Comparison of ENCODE assay signal across 12 mouse cellular contexts in the genomic region with DNA sequence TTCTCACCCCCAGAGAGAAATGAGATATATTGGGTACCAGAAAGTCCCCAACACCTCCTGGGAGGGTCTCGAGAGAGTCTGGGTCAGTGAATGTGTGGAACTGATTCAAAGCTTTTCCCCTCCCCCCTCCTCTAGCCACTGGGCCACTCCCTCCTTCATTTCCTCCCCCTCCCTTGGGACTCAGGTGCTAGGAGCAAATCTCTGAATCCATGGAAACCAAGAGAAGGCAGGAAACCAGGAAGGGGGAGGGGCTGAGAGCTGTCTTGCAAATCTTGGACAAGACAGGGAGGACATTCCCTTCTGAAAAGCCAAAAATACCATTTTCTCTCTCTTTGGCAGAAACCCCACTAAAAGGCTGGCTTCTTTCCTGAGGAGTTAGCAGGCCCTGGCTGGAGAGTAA. TPM values are rescaled to one million over a fixed set of nuclear protein-coding genes. Genes with fewer than 3 reads are reported as not detected.
A peak's percentile ranks its signal among the peaks of the same experiment; 100 is the strongest.
DNase-seq lines count a peak whose midpoint lies in the region; ATAC-seq lines count a peak whose summit lies in the region.
"Had no signal": no experiment of that assay in that cellular context is flagged by ENCODE, and none has a peak within 500 bp of the region (broad histone marks: within the 10 kb centered on the region; RNA-seq: fewer than 3 reads in every experiment).

No protein-coding gene starts in this region.

- no peak overlapping the region for H3K4me2 ChIP-seq in kidney, embryonic 15.5 days
- H3K4me2 ChIP-seq in midbrain, embryonic 12.5 days (replicated peaks), result 0 out of 2 replicates have a peak overlapping the region, but pooled peaks have one; percentile 5
- H3K4me2 ChIP-seq: stomach, embryonic 15.5 days had no signal

- no peaks in the 10 kb centered on the region for H3K9me3 ChIP-seq in kidney, embryonic 15.5 days (replicated peaks)
- H3K9me3 ChIP-seq in midbrain, embryonic 12.5 days, result no peaks in the 10 kb centered on the region
- H3K9me3 ChIP-seq: stomach, embryonic 15.5 days had no signal

- no peaks in the 10 kb centered on the region for H3K36me3 ChIP-seq in kidney, embryonic 15.5 days
- H3K36me3 ChIP-seq in midbrain, embryonic 12.5 days, result no peaks in the 10 kb centered on the region
- H3K36me3 ChIP-seq: stomach, embryonic 15.5 days had no signal

- no peak; the same call in 1 of the 2 replicates for ATAC-seq in kidney, embryonic 15.5 days (replicated peaks; ENCODE audit: low FRiP score)
- no peak for ATAC-seq in midbrain, embryonic 12.5 days (ENCODE audit: low FRiP score, low read depth)

- no peak overlapping the region for H3K27ac ChIP-seq in kidney, embryonic 15.5 days
- peak overlapping the region; percentile 30 for H3K27ac ChIP-seq in midbrain, embryonic 12.5 days (replicated peaks)
- H3K27ac ChIP-seq: stomach, embryonic 15.5 days had no signal

- 4% methylated on average over 1 of the region's 1 CpGs for WGBS in kidney, embryonic 15.5 days
- 16% methylated on average over 1 of the region's 1 CpGs for WGBS in midbrain, embryonic 12.5 days

- H3K4me3 ChIP-seq in kidney, embryonic 15.5 days (replicated peaks), result no peak overlapping the region
- H3K4me3 ChIP-seq in midbrain, embryonic 12.5 days, result no peak overlapping the region
- H3K4me3 ChIP-seq: erythroblast, embryonic 14.5 days; stomach, embryonic 15.5 days had no signal

- no peak overlapping the region for H3K9ac ChIP-seq in kidney, embryonic 15.5 days
- no peak overlapping the region for H3K9ac ChIP-seq in midbrain, embryonic 12.5 days (replicated peaks)
- H3K9ac ChIP-seq: stomach, embryonic 15.5 days had no signal

- H3K4me1 ChIP-seq in kidney, embryonic 15.5 days, result peaks cover 11% of the 10 kb centered on the region
- peaks cover 14% of the 10 kb centered on the region for H3K4me1 ChIP-seq in midbrain, embryonic 12.5 days

- no peaks in the 10 kb centered on the region for H3K27me3 ChIP-seq in kidney, embryonic 15.5 days
- no peaks in the 10 kb centered on the region for H3K27me3 ChIP-seq in midbrain, embryonic 12.5 days
- H3K27me3 ChIP-seq: stomach, embryonic 15.5 days had no signal

- DNase-seq in adrenal gland, postnatal 14 days, result peak; percentile 26
- DNase-seq in adrenal gland, adult 18-20 months (ENCODE audit: low spot score in 2 of 2), result no peak
- DNase-seq in kidney, postnatal 36 days, result peak; percentile 38
- DNase-seq in embryo, embryonic 11 days, result peak; percentile 68
- DNase-seq in c-Kit-positive CD71-positive TER-119-positive erythroid progenitor cells, embryonic 14.5 days (ENCODE audit: low spot score), result no peak
- no peak for DNase-seq in thymus, postnatal 0 days (ENCODE audit: low spot score)
- DNase-seq: adrenal gland, postnatal 25 days; liver had no signal

RNA-seq across cellular contexts. Expression of a gene that starts 15.1 kb away (rescaled TPM):
- total RNA-seq in adrenal gland, postnatal 14 days (2021), result 52.8 and 53.9 TPM in 2 replicates
- 100 to 1,000 TPM; 103 to 126 TPM for total RNA-seq in adrenal gland, adult 18-20 months (2021)
- 115 and 117 TPM in 2 replicates for polyA plus RNA-seq in kidney, embryonic 15.5 days (2015; fragmentation: Nextera tagmentation; extraction: Ambion mirVana)
- polyA plus RNA-seq in midbrain, embryonic 12.5 days (2016; fragmentation: Nextera tagmentation; extraction: Ambion mirVana), result 57.0 and 59.1 TPM in 2 replicates
- polyA plus RNA-seq in thymus, postnatal 0 days (2015; fragmentation: Nextera tagmentation; extraction: Ambion mirVana), result 79.5 and 82.5 TPM in 2 replicates

Comparison
In these comparisons a context has a peak if more than half of its experiments do, and no peak if none do; other contexts are left out.
1. DNase-seq: peak in adrenal gland, postnatal 14 days (single experiment), kidney, postnatal 36 days (2 of 2) and embryo, embryonic 11 days (single experiment); none in adrenal gland, adult 18-20 months (0 of 2), c-Kit-positive CD71-positive TER-119-positive erythroid progenitor cells, embryonic 14.5 days (single experiment) and thymus, postnatal 0 days (single experiment).